ENCODE assay signal across 25 mouse cellular contexts in genomic region chr8:10139536-10139935, GRCm38 (mm10). TPM values are rescaled to one million over a fixed set of nuclear protein-coding genes. Genes with fewer than 3 reads are reported as not detected.
DNase-seq lines count a peak whose midpoint lies in the region; ATAC-seq lines count a peak whose summit lies in the region.
"Had no signal": no experiment of that assay in that cellular context is flagged by ENCODE, and none has a peak within 500 bp of the region (broad histone marks: within the 10 kb centered on the region; RNA-seq: fewer than 3 reads in every experiment).

No protein-coding gene starts in this region.

- H3K36me3 ChIP-seq in kidney, embryonic 15.5 days: no peaks in the 10 kb centered on the region
- H3K36me3 ChIP-seq in limb, embryonic 12.5 days: no peaks in the 10 kb centered on the region
- H3K36me3 ChIP-seq in forebrain, embryonic 13.5 days (ENCODE audit: poor library complexity, severe bottlenecking): no peaks in the 10 kb centered on the region
- H3K36me3 ChIP-seq: hindbrain, embryonic 10.5 days had no signal

- ATAC-seq in kidney, embryonic 15.5 days (replicated peaks; ENCODE audit: low FRiP score): no peak
- no peak for ATAC-seq in limb, embryonic 12.5 days (ENCODE audit: insufficient number of reproducible peaks, insufficient read depth, low FRiP score, low TSS enrichment, low read depth)
- no peak for ATAC-seq in forebrain, embryonic 13.5 days
- ATAC-seq: forebrain, embryonic 16.5 days; lung, postnatal 0 days; midbrain, embryonic 16.5 days had no signal

- DNase-seq in kidney, adult 18-20 months: no peak
- DNase-seq in Muller cell, postnatal 12 days (ENCODE audit: inconsistent ontology term): peak; percentile 19
- DNase-seq in embryo, embryonic 11 days: peak; percentile 28
- DNase-seq in urinary bladder, postnatal 14 days (ENCODE audit: low spot score): no peak
- DNase-seq in left cerebral cortex, adult 18-20 months (ENCODE audit: low spot score in 2 of 2): no peak
- DNase-seq: adrenal gland, adult 2 months; cerebellum, adult 2 months; cerebellum, postnatal 36 days; heart, adult 18-20 months; kidney, adult 11 months; kidney, postnatal 14 days; left cerebral cortex, postnatal 4 days; right cerebral cortex, postnatal 4 days had no signal

- WGBS in kidney, embryonic 15.5 days: 22% methylated on average over 8 of the region's 8 CpGs
- WGBS in limb, embryonic 12.5 days: 15% methylated on average over 8 of the region's 8 CpGs
- WGBS in forebrain, embryonic 13.5 days: 39% methylated on average over 8 of the region's 8 CpGs

- H3K4me2 ChIP-seq in kidney, embryonic 15.5 days: peak overlapping the region; percentile 35
- H3K4me2 ChIP-seq in limb, embryonic 12.5 days: peak overlapping the region; percentile 19
- no peak overlapping the region for H3K4me2 ChIP-seq in forebrain, embryonic 13.5 days

- no peaks in the 10 kb centered on the region for H3K27me3 ChIP-seq in kidney, embryonic 15.5 days
- H3K27me3 ChIP-seq in limb, embryonic 12.5 days: 0 out of 2 replicates have a peak, but pooled peaks cover 6% of the 10 kb centered on the region
- H3K27me3 ChIP-seq in forebrain, embryonic 13.5 days: no peaks in the 10 kb centered on the region
- H3K27me3 ChIP-seq: CH12.LX had no signal

- no peak overlapping the region for H3K27ac ChIP-seq in kidney, embryonic 15.5 days
- no peak overlapping the region for H3K27ac ChIP-seq in limb, embryonic 12.5 days
- H3K27ac ChIP-seq in forebrain, embryonic 13.5 days: no peak overlapping the region
- H3K27ac ChIP-seq: hindbrain, embryonic 10.5 days; layer of hippocampus, adult 2 months; liver, embryonic 14.5 days had no signal

- no peak overlapping the region for H3K9ac ChIP-seq in kidney, embryonic 15.5 days
- no peak overlapping the region for H3K9ac ChIP-seq in limb, embryonic 12.5 days (replicated peaks)
- H3K9ac ChIP-seq in forebrain, embryonic 13.5 days: no peak overlapping the region
- H3K9ac ChIP-seq: liver, embryonic 14.5 days had no signal

- H3K4me1 ChIP-seq in kidney, embryonic 15.5 days: peaks cover 2% of the 10 kb centered on the region; the same call in 1 of the 2 replicates
- no peaks in the 10 kb centered on the region; the same call in 1 of the 2 replicates for H3K4me1 ChIP-seq in limb, embryonic 12.5 days (replicated peaks)
- H3K4me1 ChIP-seq in forebrain, embryonic 13.5 days: no peaks in the 10 kb centered on the region

- H3K9me3 ChIP-seq in kidney, embryonic 15.5 days (replicated peaks): no peaks in the 10 kb centered on the region
- no peaks in the 10 kb centered on the region for H3K9me3 ChIP-seq in limb, embryonic 12.5 days
- 0 out of 2 replicates have a peak, but pooled peaks cover 4% of the 10 kb centered on the region for H3K9me3 ChIP-seq in forebrain, embryonic 13.5 days (replicated peaks)

- no peak overlapping the region for H3K4me3 ChIP-seq in kidney, embryonic 15.5 days (replicated peaks)
- H3K4me3 ChIP-seq in limb, embryonic 12.5 days (replicated peaks): no peak overlapping the region
- no peak overlapping the region for H3K4me3 ChIP-seq in forebrain, embryonic 13.5 days
- H3K4me3 ChIP-seq: hindbrain, embryonic 10.5 days; layer of hippocampus, adult 2 months had no signal

RNA-seq across cellular contexts. Expression of gene Myo16, which starts 14.2 kb away (rescaled TPM):
- 0.28 and 0.34 TPM in 2 replicates for polyA plus RNA-seq in kidney, embryonic 15.5 days (2015; fragmentation: Nextera tagmentation; extraction: Ambion mirVana)
- 0.47 and 0.50 TPM in 2 replicates for polyA plus RNA-seq in limb, embryonic 12.5 days (2016; fragmentation: Nextera tagmentation; extraction: Ambion mirVana)
- polyA plus RNA-seq in forebrain, embryonic 13.5 days (2015; fragmentation: Nextera tagmentation; extraction: Ambion mirVana): 2.0 and 2.6 TPM in 2 replicates
- 10 to 100 TPM; 29.1 to 32.4 TPM for total RNA-seq in left cerebral cortex, adult 18-20 months (2021)
- total RNA-seq: CH12.LX; megakaryocyte, adult 5-6 weeks; MEL had no signal
- polyA plus RNA-seq: adrenal gland, adult 2 months had no signal

Comparison
In these comparisons a context has a peak if more than half of its experiments do, and no peak if none do; other contexts are left out.
1. DNase-seq: peak in Muller cell, postnatal 12 days (single experiment) and embryo, embryonic 11 days (single experiment); none in kidney, adult 18-20 months (single experiment), urinary bladder, postnatal 14 days (single experiment) and left cerebral cortex, adult 18-20 months (0 of 2).